Mouse (Mus musculus) embryonic facial prominence, embryonic 11.5 days (tissue): ENCODE results near the gene Ank. TPM values are rescaled to one million over a fixed set of nuclear protein-coding genes. Genes with fewer than 3 reads are reported as not detected.

Source experiments
- ATAC-seq: fragments of 200-750 bp; cut with Nextera tagmentation; replicated peaks from 2 replicates; pipeline ENCODE4 v1.8.0; 2017; ENCODE audit warnings: low read depth; ENCODE audit not compliant: insufficient number of reproducible peaks, low FRiP score, low TSS enrichment
- DNase-seq: peaks from one replicate; pipeline ENCODE4 v3.0.0-alpha.2; 2015; ENCODE audit warnings: low spot score
- H3K27ac ChIP-seq: fragments of 300-500 bp; sonication (generic); replicated peaks from 2 replicates; pipeline ENCODE4 v1.5.1; 2014; ENCODE audit warnings: mild to moderate bottlenecking, low read depth, low read length, control low read depth
- H3K27me3 ChIP-seq: fragments of 300-500 bp; sonication (generic); 2 replicates; pipeline ENCODE4 v1.6.1; 2014; ENCODE audit warnings: mild to moderate bottlenecking, low read length, moderate library complexity, mixed read lengths; ENCODE audit not compliant: control insufficient read depth, insufficient read depth
- H3K36me3 ChIP-seq: fragments of 300-500 bp; sonication (generic); replicated peaks from 2 replicates; pipeline ENCODE4 v1.6.1; 2014; ENCODE audit warnings: low read depth, mild to moderate bottlenecking, low read length, moderate library complexity, mixed read lengths; ENCODE audit not compliant: control insufficient read depth, insufficient read depth
- H3K4me1 ChIP-seq: fragments of 300-500 bp; sonication (generic); 2 replicates; pipeline ENCODE4 v1.6.1; 2014; ENCODE audit warnings: low read length, mixed read lengths; ENCODE audit not compliant: control insufficient read depth, insufficient read depth
- H3K4me2 ChIP-seq: fragments of 300-500 bp; sonication (generic); 2 replicates; pipeline ENCODE4 v1.6.1; 2014; ENCODE audit warnings: low read depth, mild to moderate bottlenecking, control low read depth, low read length, moderate library complexity
- H3K4me3 ChIP-seq: fragments of 300-500 bp; sonication (generic); 2 replicates; pipeline ENCODE4 v1.5.1; 2014; ENCODE audit warnings: low read depth, low read length, control low read depth
- H3K9ac ChIP-seq: fragments of 300-500 bp; sonication (generic); replicated peaks from 2 replicates; pipeline ENCODE4 v1.6.1; 2014; ENCODE audit warnings: mild to moderate bottlenecking, control low read depth, low read length
- H3K9me3 ChIP-seq: fragments of 300-500 bp; sonication (generic); replicated peaks from 2 replicates; pipeline ENCODE4 v1.6.1; 2016; ENCODE audit warnings: mild to moderate bottlenecking, low read length, inconsistent platforms, mixed read lengths; ENCODE audit not compliant: control insufficient read depth
- WGBS: fragments of 180-500 bp; shearing (Covaris S2); extraction: QIAGEN DNeasy Blood & Tissue Kit; methylation state at CpG from one replicate; pipeline ENCODE4 v1.1.7; 2014; 5-methylcytosine and 5-hydroxymethylcytosine counted together
- polyA plus RNA-seq: library from polyadenylated mRNA; unstranded; fragments of >200 nt; fragmentation: Nextera tagmentation; extraction: Ambion mirVana; gene quantifications from 2 replicates; pipeline ENCODE4 v1.2.1, GENCODE M21; 2014

Ank gene
- polyA plus RNA-seq, 1 experiment from 2014 or later, result 8.1 TPM

DNA sequence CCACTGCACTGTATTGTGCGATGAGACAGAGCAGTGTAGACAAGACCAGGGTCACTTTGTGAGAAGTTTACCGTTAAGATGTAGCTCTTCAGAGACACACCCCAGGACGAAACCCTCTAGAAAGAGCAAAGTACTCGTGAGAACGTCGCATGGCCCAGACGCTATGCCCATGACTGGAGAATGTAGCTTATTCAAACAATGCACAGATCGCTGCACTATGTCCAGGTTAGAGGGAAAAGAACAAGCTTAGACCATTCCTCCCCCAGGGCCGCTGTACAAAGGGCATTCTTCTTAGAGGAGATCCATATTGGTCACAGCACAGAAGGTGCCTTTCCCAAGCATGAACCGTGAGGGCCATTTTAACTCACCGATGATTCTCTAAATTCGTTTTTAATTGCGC lies 35.9 kb downstream of the Ank start:
- Histone ChIP-seq H3K4me3 (no peak overlapping the region), H3K4me2 (no peak overlapping the region), H3K4me1 (no peaks in the 10 kb centered on the region), H3K27me3 (no peaks in the 10 kb centered on the region), H3K9ac (no peak overlapping the region), H3K36me3 (no peaks in the 10 kb centered on the region), H3K9me3 (no peaks in the 10 kb centered on the region), H3K27ac (no peak overlapping the region)
- ATAC-seq, result no peak
- no peak for DNase-seq
- WGBS, result 83% methylated on average over 13 of the region's 13 CpGs

DNA sequence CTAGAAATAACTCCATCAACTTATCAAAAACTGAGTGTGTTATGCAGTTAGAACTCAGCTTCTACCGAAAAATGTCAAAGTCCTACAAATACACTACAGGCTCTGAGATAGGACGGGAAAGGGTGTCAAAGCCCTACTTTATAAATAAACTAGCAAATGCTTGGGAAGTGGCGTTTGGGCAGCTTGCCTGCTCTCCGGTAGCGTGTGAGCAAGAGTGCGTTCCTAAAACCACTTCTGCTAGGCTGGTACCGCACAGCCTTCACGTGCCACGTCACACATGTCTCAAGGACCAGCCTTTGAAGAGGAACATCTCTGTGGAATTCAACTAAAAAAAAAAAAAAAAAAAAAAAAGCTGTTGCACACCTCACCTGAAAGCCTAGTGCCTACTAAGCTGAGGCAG lies 36.7 kb downstream of the Ank start:
- H3K4me2 ChIP-seq, result no peak overlapping the region
- no peak overlapping the region for H3K9ac ChIP-seq
- ATAC-seq, result no peak
- no peak for DNase-seq
- H3K27ac ChIP-seq, result no peak overlapping the region
- H3K36me3 ChIP-seq, result no peaks in the 10 kb centered on the region
- no peak overlapping the region for H3K4me3 ChIP-seq
- H3K9me3 ChIP-seq, result no peaks in the 10 kb centered on the region
- H3K4me1 ChIP-seq, result no peaks in the 10 kb centered on the region
- no peaks in the 10 kb centered on the region for H3K27me3 ChIP-seq
- 82% methylated on average over 9 of the region's 9 CpGs for WGBS

DNA sequence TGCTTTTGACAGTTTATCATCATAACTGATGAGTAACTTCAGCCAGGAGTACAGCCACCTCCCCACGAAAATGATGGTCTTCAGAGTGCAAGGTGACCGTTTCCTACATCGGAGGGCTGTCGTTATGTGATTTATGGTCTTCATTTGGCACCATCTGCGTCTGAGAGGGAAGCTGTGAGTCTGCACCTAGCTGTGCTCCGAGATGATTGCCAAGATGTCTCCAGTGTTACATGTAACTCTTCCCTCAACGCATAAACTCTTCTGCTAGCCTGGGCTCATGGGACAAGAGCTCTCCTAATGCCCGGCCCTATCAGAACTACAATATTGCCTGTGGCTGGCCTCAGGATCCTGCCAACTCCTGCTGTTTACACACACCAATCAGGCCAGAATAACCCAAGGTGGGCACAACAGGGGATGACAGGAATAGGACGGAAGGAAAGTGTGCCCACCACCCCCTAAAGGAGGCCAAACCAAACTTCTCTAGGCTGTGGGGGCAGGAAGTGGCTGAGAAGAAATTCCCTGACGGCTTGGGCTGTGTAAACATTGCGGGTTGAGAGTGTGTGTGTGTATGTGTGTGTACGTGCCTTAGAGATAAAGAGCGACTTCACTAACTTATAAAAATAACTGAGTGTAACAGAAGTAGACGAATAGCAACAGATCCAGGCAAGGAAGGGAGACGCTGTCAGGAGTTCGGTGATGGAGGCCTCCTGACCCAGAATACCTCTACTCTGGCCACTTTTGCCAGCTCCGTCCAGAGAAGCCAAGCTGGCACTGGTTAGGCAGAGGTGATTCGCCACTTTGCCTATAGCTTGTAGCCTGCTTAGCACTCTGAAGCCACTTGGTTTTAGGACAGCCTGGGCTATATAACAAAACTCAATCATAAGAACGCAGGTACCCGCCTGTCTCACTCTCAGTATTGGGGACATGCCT lies 37.6 kb downstream of the Ank start:
- no peak overlapping the region for H3K4me2 ChIP-seq

DNA sequence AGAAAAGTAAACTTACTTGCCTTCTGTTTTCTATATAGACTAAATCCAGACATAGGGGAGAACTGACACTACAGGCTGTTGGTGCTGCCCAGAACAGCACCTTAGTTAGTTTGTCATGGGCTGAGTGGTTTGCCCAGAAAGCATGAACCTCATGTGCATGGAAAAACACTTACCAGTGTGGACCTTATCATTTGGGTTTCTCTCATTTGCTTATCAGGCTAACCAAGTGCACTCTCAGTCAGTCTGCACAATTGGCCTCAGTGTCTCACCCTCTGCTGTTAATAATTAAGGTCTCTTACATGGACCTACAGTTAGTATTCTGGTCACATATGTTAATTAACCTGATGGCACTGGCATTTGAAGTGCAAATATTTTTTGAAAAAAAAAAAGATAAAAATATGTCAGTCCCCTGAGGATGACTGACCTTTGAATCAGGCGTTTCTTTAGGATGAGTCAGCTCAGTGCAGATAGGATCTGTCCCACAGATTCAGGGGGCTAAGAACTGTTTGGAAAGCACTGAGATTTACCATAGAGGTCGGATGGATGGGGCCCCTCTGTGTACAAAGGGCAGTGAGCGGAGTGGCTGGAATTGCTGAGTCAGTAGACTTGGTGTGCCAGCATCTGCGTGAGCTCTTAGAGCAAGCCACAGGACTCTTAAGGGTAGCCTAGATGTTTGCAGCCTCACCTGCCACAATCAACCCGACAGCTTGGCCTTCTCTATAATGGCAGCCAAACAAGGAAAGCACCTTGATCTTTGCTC lies 39.8 kb downstream of the Ank start:
- H3K4me3 ChIP-seq, result no peak overlapping the region
- H3K4me2 ChIP-seq, result no peak overlapping the region
- no peaks in the 10 kb centered on the region for H3K27me3 ChIP-seq
- H3K36me3 ChIP-seq, result no peaks in the 10 kb centered on the region
- no peaks in the 10 kb centered on the region for H3K9me3 ChIP-seq
- no peak overlapping the region for H3K27ac ChIP-seq
- H3K4me1 ChIP-seq, result no peaks in the 10 kb centered on the region
- WGBS, result 44% methylated on average over 5 of the region's 5 CpGs
- H3K9ac ChIP-seq, result no peak overlapping the region
- ATAC-seq, result no peak
- DNase-seq, result no peak

More for the DNA sequence above, 37.6 kb downstream of the Ank start:
- ATAC-seq (no peak), DNase-seq (no peak)
- Histone ChIP-seq H3K27me3 (no peaks in the 10 kb centered on the region), H3K36me3 (no peaks in the 10 kb centered on the region), H3K4me3 (no peak overlapping the region), H3K27ac (no peak overlapping the region), H3K9me3 (no peaks in the 10 kb centered on the region), H3K4me1 (no peaks in the 10 kb centered on the region), H3K9ac (no peak overlapping the region)
- WGBS, result 74% methylated on average over 20 of the region's 20 CpGs

DNA sequence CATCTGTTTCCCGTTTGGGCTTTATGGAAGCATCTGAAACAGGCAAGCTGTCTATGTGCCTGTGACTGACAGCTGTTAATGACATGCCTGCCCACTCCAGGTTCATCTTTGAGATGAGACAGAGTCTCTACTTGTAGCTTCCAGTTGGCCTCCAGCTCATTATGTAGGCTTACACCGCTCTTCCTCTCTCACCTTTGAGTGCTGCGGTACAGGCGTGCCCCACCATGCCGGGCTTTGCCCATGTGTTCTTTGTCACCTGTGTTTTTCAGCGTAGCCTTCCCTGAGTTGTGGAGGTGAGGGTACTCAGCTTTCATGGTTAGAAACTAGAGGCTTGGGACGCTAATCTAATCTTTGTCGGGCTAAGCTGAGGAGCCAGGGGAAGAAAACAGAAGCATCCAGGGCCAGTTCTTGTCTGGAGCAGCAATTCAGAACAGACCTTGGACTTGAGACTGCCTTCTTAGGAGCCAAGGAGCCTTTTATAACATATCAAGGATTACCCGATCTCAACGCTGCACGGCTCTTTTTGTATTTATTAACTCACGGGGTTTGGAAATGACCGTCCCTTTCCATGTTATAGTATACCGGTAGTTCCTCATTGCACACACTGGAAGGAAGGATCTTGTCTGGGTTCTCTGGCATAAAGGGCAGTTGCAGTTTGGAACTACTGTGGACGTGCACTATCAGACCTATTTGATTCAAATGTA lies 40.6 kb downstream of the Ank start:
- Histone ChIP-seq H3K36me3 (no peaks in the 10 kb centered on the region), H3K4me2 (no peak overlapping the region), H3K9ac (no peak overlapping the region), H3K27ac (no peak overlapping the region), H3K4me3 (no peak overlapping the region), H3K27me3 (no peaks in the 10 kb centered on the region), H3K4me1 (no peaks in the 10 kb centered on the region; the same call in 1 of the 2 replicates), H3K9me3 (no peaks in the 10 kb centered on the region)
- DNase-seq (no peak), ATAC-seq (no peak)
- 86% methylated on average over 15 of the region's 15 CpGs for WGBS

DNA sequence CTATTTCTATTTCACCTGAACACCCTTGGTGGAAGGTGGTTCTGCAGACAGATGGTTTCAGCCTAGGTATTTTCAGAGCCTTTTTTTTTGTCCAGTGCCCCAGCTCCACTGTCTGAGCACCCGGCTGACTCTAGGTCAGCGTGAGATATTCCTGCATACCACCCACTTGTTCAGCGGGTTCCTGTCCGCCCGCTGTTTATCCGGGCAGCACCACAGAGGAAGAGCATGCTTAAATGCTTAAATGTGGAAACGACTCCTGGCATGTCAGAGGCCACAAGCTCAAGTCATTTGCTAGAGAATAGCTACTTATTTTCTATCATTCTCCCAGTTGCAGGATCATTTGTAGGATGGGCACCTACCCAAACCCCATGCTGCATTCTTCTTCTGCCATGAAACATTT lies 41.7 kb downstream of the Ank start:
- H3K4me1 ChIP-seq, result no peaks in the 10 kb centered on the region; the same call in 1 of the 2 replicates
- H3K27me3 ChIP-seq, result no peaks in the 10 kb centered on the region
- H3K9me3 ChIP-seq, result no peaks in the 10 kb centered on the region
- H3K4me3 ChIP-seq, result no peak overlapping the region
- no peak overlapping the region for H3K27ac ChIP-seq
- H3K4me2 ChIP-seq, result no peak overlapping the region
- 88% methylated on average over 7 of the region's 7 CpGs for WGBS
- DNase-seq (no peak), ATAC-seq (no peak)
- H3K9ac ChIP-seq, result no peak overlapping the region
- H3K36me3 ChIP-seq, result no peaks in the 10 kb centered on the region

DNA sequence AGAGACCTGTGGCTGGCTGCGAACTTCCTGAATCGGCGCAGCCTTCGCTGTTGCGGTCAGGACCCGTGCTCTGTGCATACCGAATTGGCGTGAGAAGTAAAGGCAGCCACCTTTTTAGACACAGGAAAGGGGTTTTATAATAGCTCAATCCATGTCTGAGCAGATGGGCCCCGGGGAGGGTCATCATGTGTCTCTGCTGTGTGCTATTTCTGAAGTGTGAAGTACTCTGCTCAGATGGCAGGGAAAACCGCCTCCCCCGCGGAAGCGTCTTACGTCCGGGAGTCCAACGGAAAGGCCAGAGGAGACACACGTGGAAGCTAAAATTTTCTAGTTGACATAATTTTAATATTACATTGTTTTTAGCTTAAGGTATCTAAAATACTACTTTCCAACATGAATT lies 42.5 kb downstream of the Ank start:
- H3K36me3 ChIP-seq, result no peaks in the 10 kb centered on the region
- H3K4me2 ChIP-seq, result no peak overlapping the region
- no peak overlapping the region for H3K4me3 ChIP-seq
- H3K4me1 ChIP-seq, result no peaks in the 10 kb centered on the region; the same call in 1 of the 2 replicates
- DNase-seq, result no peak
- ATAC-seq, result no peak
- WGBS, result 92% methylated on average over 17 of the region's 17 CpGs
- no peaks in the 10 kb centered on the region for H3K9me3 ChIP-seq
- no peaks in the 10 kb centered on the region for H3K27me3 ChIP-seq
- no peak overlapping the region for H3K27ac ChIP-seq
- H3K9ac ChIP-seq, result no peak overlapping the region
